Mouse (Mus musculus) forebrain, embryonic 14.5 days (tissue): ENCODE measurements around the gene Nrsn2. TPM values are rescaled to one million over a fixed set of nuclear protein-coding genes. Genes with fewer than 3 reads are reported as not detected.
A peak's percentile ranks its signal among the peaks of the same experiment; 100 is the strongest.

Source experiments
- ATAC-seq: fragments of 200-750 bp; cut with Nextera tagmentation; 2 replicates; pipeline ENCODE4 v1.8.0; 2017; ENCODE audit warnings: mild to moderate bottlenecking, moderate library complexity
- DNase-seq: peaks from one replicate; pipeline ENCODE4 v3.0.0-alpha.2; 2015; ENCODE audit warnings: low spot score
- H3K27ac ChIP-seq: fragments of 300-500 bp; sonication (generic); 2 replicates; pipeline ENCODE4 v1.5.1; 2014; ENCODE audit warnings: low read depth, mild to moderate bottlenecking, control low read depth, low read length, moderate library complexity
- H3K27me3 ChIP-seq: fragments of 300-500 bp; sonication (generic); replicated peaks from 2 replicates; pipeline ENCODE4 v1.6.1; 2014; ENCODE audit warnings: low read length, control low read depth, mixed read lengths; ENCODE audit not compliant: control insufficient read depth, insufficient read depth
- H3K36me3 ChIP-seq: fragments of 300-500 bp; sonication (generic); 2 replicates; pipeline ENCODE4 v1.6.1; 2014; ENCODE audit warnings: low read length, control low read depth; ENCODE audit not compliant: control insufficient read depth, insufficient read depth
- H3K4me1 ChIP-seq: fragments of 300-500 bp; sonication (generic); 2 replicates; pipeline ENCODE4 v1.6.1; 2014; ENCODE audit warnings: antibody characterized with exemption, low read length, control low read depth; ENCODE audit not compliant: control insufficient read depth, insufficient read depth
- H3K4me2 ChIP-seq: fragments of 300-500 bp; sonication (generic); 2 replicates; pipeline ENCODE4 v1.6.1; 2014; ENCODE audit warnings: mild to moderate bottlenecking, control low read depth, low read length
- H3K4me3 ChIP-seq: fragments of 300-500 bp; sonication (generic); 2 replicates; pipeline ENCODE4 v1.5.1; 2014; ENCODE audit warnings: low read depth, low read length, control low read depth
- H3K9ac ChIP-seq: fragments of 300-500 bp; sonication (generic); 2 replicates; pipeline ENCODE4 v1.6.1; 2014; ENCODE audit warnings: mild to moderate bottlenecking, low read length, control low read depth, moderate library complexity
- H3K9me3 ChIP-seq: fragments of 300-500 bp; sonication (generic); replicated peaks from 2 replicates; pipeline ENCODE4 v1.6.1; 2016; ENCODE audit warnings: low read length, control low read depth, mixed read lengths; ENCODE audit not compliant: control insufficient read depth
- WGBS: fragments of 180-500 bp; shearing (Covaris S2); extraction: QIAGEN DNeasy Blood & Tissue Kit; methylation state at CpG from one replicate; pipeline ENCODE4 v1.1.7; 2014; 5-methylcytosine and 5-hydroxymethylcytosine counted together
- polyA plus RNA-seq: library from polyadenylated mRNA; unstranded; fragments of >200 nt; fragmentation: Nextera tagmentation; extraction: Ambion mirVana; gene quantifications from 2 replicates; pipeline ENCODE4 v1.2.1, GENCODE M21; 2014

The Nrsn2 gene
- polyA plus RNA-seq, 1 experiment from 2014 or later, result 18.9 TPM

DNA sequence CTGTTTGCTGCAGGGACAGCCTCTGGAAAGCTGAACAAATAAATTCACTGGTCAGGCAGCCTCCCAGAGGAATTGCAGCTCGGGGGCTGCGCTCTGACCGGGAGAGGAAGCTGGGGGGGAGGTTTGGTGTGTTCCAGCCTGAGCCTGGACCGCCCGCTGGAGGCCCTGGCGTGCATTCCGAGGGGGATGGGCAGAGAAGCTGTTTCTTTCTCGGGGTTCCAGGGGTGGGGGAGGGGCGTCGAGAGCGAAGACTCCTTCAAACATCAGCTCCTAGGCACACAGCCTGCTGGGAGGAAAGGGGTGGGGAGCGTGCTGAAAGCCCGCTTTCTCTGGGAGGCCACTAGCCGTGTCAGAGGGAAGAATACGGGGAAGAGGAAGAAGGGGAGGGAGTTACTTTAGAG, 34.5 kb upstream of the Nrsn2 start:
- no peaks in the 10 kb centered on the region for H3K9me3 ChIP-seq
- H3K27me3 ChIP-seq, result no peaks in the 10 kb centered on the region
- H3K4me1 ChIP-seq, result peaks cover 20% of the 10 kb centered on the region
- ATAC-seq (peak; percentile 67), DNase-seq (peak; percentile 94)
- peak overlapping the region; percentile 94 for H3K4me3 ChIP-seq
- H3K27ac ChIP-seq, result peak overlapping the region; percentile 93
- H3K4me2 ChIP-seq, result peak overlapping the region; percentile 86
- peak overlapping the region; percentile 44 for H3K9ac ChIP-seq
- H3K36me3 ChIP-seq, result no peaks in the 10 kb centered on the region
- 0% methylated on average over 15 of the region's 15 CpGs for WGBS

DNA sequence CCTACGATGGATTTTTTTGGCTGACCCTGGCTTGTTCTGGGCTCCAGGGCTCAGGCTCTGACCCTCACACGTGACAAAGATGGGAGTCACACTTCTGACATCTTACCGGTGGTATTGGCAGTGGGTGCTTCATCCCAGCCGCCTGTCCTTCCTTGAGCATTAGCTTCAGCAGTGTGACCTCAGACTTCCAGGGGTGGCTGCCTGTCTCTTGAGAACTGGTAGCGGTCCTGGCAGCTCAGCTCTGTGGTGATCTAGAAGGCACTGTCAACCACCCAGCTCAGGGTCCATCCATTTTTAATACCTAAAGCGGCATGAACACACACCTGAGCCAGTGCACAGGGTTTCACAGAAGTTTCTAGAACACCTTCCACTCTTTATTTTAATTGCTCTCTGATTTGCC, 33.3 kb upstream of the Nrsn2 start:
- Histone ChIP-seq H3K36me3 (no peaks in the 10 kb centered on the region), H3K4me1 (peaks cover 20% of the 10 kb centered on the region), H3K9ac (no peak overlapping the region), H3K27me3 (no peaks in the 10 kb centered on the region), H3K27ac (peak overlapping the region; percentile 93; the same call in 1 of the 2 replicates), H3K9me3 (no peaks in the 10 kb centered on the region), H3K4me2 (no peak overlapping the region), H3K4me3 (no peak overlapping the region)
- 84% methylated on average over 6 of the region's 6 CpGs for WGBS
- ATAC-seq, result no peak
- DNase-seq, result no peak

DNA sequence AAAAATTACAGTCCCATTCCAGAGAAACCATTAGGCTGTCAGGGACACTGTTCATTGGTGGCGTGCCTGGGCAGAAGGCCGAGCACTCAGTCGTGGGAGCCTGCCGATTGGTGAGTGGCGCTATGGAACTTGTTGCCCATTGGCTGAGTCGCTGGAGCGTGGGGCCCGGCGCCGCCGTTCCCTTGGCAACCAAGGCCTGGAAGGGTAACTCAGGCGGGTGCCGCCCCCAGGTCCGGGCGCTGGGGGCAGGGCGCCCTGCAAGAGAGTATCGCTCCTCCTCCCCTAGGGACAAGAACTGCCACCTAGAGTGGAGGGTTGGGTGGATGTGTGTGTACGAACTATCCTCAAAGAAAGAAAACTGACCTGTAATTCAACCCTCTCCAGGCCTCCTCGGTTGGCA, 29.7 kb upstream of the Nrsn2 start:
- Histone ChIP-seq H3K4me1 (peaks cover 12% of the 10 kb centered on the region), H3K9ac (peak overlapping the region; percentile 46), H3K4me2 (peak overlapping the region; percentile 58), H3K27me3 (no peaks in the 10 kb centered on the region), H3K36me3 (no peaks in the 10 kb centered on the region), H3K27ac (peak overlapping the region; percentile 75), H3K4me3 (peak overlapping the region; percentile 26), H3K9me3 (no peaks in the 10 kb centered on the region)
- ATAC-seq, result peak; percentile 98
- WGBS, result under 1% methylated on average over 19 of the region's 19 CpGs
- peak; percentile 98 for DNase-seq

DNA sequence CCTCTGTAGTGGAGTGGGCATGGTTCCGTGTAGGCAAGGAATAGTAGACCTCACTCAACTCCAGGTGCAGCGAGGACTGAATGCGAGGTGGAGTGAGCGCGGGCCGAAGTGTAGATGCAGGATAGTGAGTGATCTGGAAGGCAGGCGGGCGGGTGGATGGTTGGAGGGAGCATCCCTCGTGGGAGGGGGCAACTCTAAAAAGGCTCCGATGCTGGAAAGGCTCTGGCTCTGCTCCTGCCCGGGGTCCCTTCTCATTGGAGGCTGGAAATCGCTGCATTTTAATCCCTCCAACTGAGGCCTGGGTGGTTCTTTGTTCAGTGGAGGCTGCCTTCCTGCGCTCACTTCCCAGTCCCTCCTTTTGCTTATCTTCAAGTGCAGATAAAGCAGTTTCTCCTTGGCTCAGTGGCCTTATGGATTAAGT, 22.7 kb upstream of the Nrsn2 start:
- peak; percentile 82 for DNase-seq
- peak overlapping the region; percentile 100 for H3K27ac ChIP-seq
- peak overlapping the region; percentile 97 for H3K9ac ChIP-seq
- H3K36me3 ChIP-seq, result no peaks in the 10 kb centered on the region
- peaks cover 13% of the 10 kb centered on the region for H3K4me1 ChIP-seq
- peak overlapping the region; percentile 56 for H3K4me2 ChIP-seq
- peak; percentile 3 for ATAC-seq
- peak overlapping the region; percentile 94 for H3K4me3 ChIP-seq
- H3K9me3 ChIP-seq, result no peaks in the 10 kb centered on the region
- WGBS, result 1% methylated on average over 13 of the region's 13 CpGs
- H3K27me3 ChIP-seq, result no peaks in the 10 kb centered on the region

DNA sequence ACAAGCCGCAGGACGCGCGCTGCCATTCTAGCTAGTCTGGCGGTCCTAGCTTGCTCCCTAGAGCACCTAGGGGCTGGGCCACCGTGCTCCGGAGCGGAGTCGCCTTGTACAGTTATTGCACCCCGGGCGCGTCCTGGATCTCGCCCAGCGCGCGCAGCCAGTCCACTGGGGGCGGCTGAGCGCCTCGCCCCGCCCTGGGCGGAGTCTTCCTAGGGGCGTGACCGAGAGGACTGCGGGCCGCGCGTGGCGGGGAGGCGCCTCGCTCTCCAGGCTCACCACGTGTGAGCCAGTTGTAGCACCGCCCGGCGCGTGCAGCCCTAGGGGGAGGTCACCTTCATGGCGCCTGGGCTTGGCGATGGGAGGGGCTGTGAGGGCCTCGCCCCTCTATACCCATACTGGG, 22.3 kb upstream of the Nrsn2 start:
- Histone ChIP-seq H3K9me3 (no peaks in the 10 kb centered on the region), H3K4me2 (peak overlapping the region; percentile 56), H3K4me1 (peaks cover 18% of the 10 kb centered on the region), H3K4me3 (peak overlapping the region; percentile 94), H3K9ac (peak overlapping the region; percentile 97), H3K27me3 (no peaks in the 10 kb centered on the region), H3K27ac (peak overlapping the region; percentile 100), H3K36me3 (no peaks in the 10 kb centered on the region)
- WGBS, result under 1% methylated on average over 37 of the region's 38 CpGs
- ATAC-seq (peak; percentile 67), DNase-seq (peak; percentile 96)

DNA sequence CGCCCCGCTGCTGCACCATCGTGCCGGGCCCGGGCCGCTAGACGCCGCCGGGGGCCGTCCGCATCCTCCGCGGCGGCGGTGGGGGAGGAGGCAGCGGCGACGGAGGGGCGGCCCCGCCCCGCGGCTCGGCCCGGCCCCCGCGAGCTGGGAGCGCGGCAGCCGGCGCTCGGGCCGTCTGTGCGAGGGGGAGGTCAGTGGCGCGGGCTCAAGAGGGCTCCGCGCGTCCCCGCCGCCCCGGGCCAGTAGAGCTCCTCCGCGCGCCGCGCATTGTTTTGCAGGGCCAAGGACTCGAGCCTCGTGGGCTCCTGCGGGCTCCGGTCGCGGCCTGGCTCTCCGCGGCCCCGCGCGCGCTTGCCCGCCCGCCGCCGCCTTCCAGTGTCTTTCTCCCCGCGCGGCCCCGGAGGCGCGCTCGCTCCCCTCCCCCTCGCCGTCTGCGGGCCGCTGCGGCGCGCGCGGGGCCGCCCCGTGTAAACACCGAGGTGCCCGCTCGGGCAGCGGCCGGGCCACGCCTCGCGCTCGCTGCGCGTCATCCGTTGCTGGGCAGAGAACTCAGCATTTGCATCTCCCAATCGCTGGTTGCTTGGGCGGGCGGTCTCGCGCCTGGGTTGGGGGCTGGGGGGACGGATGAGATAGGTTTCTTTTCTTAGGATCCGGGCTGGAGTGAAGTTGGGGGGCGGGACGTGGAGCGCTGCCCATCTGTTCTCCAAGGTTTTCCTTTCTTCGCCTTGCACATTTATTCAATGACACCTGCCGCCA, 21.4 kb upstream of the Nrsn2 start, which contains the start of gene Sox12:
Sox12 (minus strand) TSS at position 384 of the 756 bp plus-strand sequence.
- Histone ChIP-seq H3K4me2 (peak within 1 kb of the TSS; percentile 56), H3K27ac (peak within 1 kb of the TSS; percentile 100), H3K4me1 (peaks cover 19% of the 10 kb centered on the region), H3K36me3 (no peaks in the 10 kb centered on the region), H3K4me3 (peak within 1 kb of the TSS; percentile 94), H3K9me3 (no peaks in the 10 kb centered on the region), H3K9ac (peak within 1 kb of the TSS; percentile 97), H3K27me3 (no peaks in the 10 kb centered on the region)
- ATAC-seq (peak; percentile 76), DNase-seq (peak; percentile 98)
- under 1% methylated on average over 71 of the region's 104 CpGs for WGBS

DNA sequence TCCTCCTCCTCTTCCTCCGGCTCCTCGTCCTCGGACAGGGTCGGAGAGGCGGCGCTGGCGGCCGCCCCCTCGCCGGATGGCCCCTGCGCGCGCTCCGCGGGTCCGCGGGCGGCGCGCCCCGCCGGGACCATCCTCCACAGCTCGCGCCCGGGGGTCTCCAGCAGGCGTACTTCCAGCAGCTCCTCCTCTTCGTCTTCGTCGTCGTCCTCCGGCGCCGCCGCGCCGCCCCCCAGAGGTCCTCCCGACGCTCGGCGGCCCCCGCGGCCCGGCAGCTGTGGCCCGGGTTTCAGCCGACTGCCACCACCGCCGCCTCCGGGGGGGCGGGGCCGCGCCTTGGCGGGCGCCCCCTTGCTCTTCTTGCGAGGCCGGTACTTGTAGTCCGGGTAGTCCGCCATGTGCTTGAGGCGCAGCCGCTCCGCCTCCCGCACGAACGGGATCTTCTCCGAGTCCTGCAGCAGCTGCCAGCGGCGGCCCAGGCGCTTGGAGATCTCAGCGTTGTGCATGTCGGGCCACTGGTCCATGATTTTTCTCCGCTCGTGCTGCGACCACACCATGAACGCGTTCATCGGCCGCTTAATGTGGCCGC, 20.7 kb upstream of the Nrsn2 start:
- Histone ChIP-seq H3K27ac (peak overlapping the region; percentile 100), H3K27me3 (no peaks in the 10 kb centered on the region), H3K4me3 (peak overlapping the region; percentile 94), H3K4me1 (peaks cover 19% of the 10 kb centered on the region), H3K36me3 (no peaks in the 10 kb centered on the region), H3K9ac (peak overlapping the region; percentile 97), H3K4me2 (peak overlapping the region; percentile 56), H3K9me3 (no peaks in the 10 kb centered on the region)
- ATAC-seq (peak; percentile 15), DNase-seq (peak; percentile 87)
- WGBS, result under 1% methylated on average over 71 of the region's 77 CpGs

DNA sequence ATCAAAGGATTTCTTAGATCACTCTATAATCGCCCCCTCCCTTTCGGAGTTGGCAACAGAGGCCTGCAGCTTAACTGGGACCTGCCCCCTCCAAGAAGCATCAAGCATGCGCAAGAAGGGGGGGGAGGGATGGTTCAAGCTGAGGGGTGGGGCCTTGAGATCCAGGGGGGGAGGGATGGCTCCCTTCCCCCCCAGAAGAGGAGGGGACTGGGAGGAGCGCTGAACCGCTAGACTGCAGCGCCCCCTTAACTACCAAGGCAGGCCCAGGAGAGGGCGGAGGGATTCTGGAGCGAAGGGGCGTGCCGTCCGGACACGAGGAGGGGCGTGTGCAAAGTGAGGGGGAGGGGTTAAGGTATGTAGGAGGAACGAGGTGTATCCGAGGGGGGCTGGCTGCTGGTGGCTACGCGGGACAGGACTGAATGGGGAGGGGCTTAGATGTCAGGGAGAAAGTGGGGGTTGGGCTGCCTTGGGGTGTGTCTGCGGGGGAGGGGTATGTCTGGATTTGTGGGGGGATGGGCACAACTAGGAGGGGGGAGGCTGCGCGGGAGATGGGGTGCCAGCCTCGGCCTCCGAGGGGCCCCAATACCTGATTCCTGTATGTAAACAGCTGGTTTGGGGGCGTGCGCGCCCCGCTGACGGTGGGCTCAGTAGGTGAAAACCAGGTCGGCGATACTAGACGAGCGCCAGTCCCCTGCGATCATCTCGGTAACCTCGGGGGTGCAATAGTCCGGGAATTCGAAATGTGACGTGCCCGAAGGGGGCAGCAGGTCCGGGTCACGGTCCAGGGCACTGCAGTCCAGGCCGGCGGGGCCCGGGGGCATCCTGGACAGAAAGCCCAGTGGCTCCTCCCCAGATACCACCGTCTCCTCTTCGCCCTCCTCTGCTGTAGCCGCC, 19.9 kb upstream of the Nrsn2 start:
- no peaks in the 10 kb centered on the region for H3K27me3 ChIP-seq
- H3K4me2 ChIP-seq, result peak overlapping the region; percentile 56
- H3K9me3 ChIP-seq, result no peaks in the 10 kb centered on the region
- peaks cover 19% of the 10 kb centered on the region for H3K4me1 ChIP-seq
- ATAC-seq (peak; percentile 58), DNase-seq (peak; percentile 98)
- no peaks in the 10 kb centered on the region for H3K36me3 ChIP-seq
- WGBS, result under 1% methylated on average over 45 of the region's 46 CpGs
- peak overlapping the region; percentile 97 for H3K9ac ChIP-seq
- H3K27ac ChIP-seq, result peak overlapping the region; percentile 100
- H3K4me3 ChIP-seq, result peak overlapping the region; percentile 94
